Mouse (Mus musculus): ENCODE results near the gene Vgll4.

Vgll4 gene

GRCm38 (mm10) chr6:114972988-114973387 is 3.2 kb upstream of the Vgll4 start:
- no peak for DNase-seq (ENCODE audit: low spot score)

- DNase-seq (ENCODE audit: low spot score) = no peak
Observed at GRCm38 (mm10) chr6:114970895-114971294, 1.1 kb upstream of the Vgll4 start.

GRCm38 (mm10) chr6:114970386-114970785 is 592 bp upstream of the Vgll4 start:
- DNase-seq (ENCODE audit: low spot score) = no peak

- DNase-seq (ENCODE audit: low spot score) = no peak
Observed at GRCm38 (mm10) chr6:114968361-114969212, 1.2 kb downstream of the Vgll4 start.

- DNase-seq (ENCODE audit: low spot score) = no peak
Observed at GRCm38 (mm10) chr6:114967623-114968022, 2.2 kb downstream of the Vgll4 start.

- DNase-seq (ENCODE audit: low spot score) = no peak
Observed at GRCm38 (mm10) chr6:114966396-114967154, 3.2 kb downstream of the Vgll4 start.

GRCm38 (mm10) chr6:114965802-114966201 is 4.0 kb downstream of the Vgll4 start:
- DNase-seq (ENCODE audit: low spot score) = no peak

- DNase-seq (ENCODE audit: low spot score) = no peak
Observed at GRCm38 (mm10) chr6:114965396-114965795, 4.4 kb downstream of the Vgll4 start.

- no peak for DNase-seq (ENCODE audit: low spot score)
Observed at GRCm38 (mm10) chr6:114964235-114964634, 5.6 kb downstream of the Vgll4 start.

- no peak for DNase-seq (ENCODE audit: low spot score)
Observed at GRCm38 (mm10) chr6:114963636-114964035, 6.2 kb downstream of the Vgll4 start.

- DNase-seq (ENCODE audit: low spot score) = no peak
Observed at GRCm38 (mm10) chr6:114961276-114962068, 8.3 kb downstream of the Vgll4 start.

- DNase-seq (ENCODE audit: low spot score) = no peak
Observed at GRCm38 (mm10) chr6:114959012-114959398, 10.8 kb downstream of the Vgll4 start.

GRCm38 (mm10) chr6:114958249-114959011 is 11.4 kb downstream of the Vgll4 start:
- no peak for DNase-seq (ENCODE audit: low spot score)

GRCm38 (mm10) chr6:114957756-114958155 is 12.0 kb downstream of the Vgll4 start:
- DNase-seq (ENCODE audit: low spot score) = no peak

- DNase-seq (ENCODE audit: low spot score) = no peak
Observed at GRCm38 (mm10) chr6:114954496-114954895, 15.3 kb downstream of the Vgll4 start.

- DNase-seq (ENCODE audit: low spot score) = no peak
Observed at GRCm38 (mm10) chr6:114953601-114954000, 16.2 kb downstream of the Vgll4 start.

- DNase-seq (ENCODE audit: low spot score) = no peak
Observed at GRCm38 (mm10) chr6:114952356-114952755, 17.4 kb downstream of the Vgll4 start.

- DNase-seq (ENCODE audit: low spot score) = no peak
Observed at GRCm38 (mm10) chr6:114944456-114945438, 25.0 kb downstream of the Vgll4 start.

- no peak for DNase-seq (ENCODE audit: low spot score)
Observed at GRCm38 (mm10) chr6:114941201-114941849, 28.5 kb downstream of the Vgll4 start.

GRCm38 (mm10) chr6:114939666-114940065 is 30.1 kb downstream of the Vgll4 start:
- DNase-seq (ENCODE audit: low spot score) = no peak
